Mouse (Mus musculus) small intestine, adult 2 months (tissue): ENCODE results near the gene Unc5a. TPM values are rescaled to one million over a fixed set of nuclear protein-coding genes. Genes with fewer than 3 reads are reported as not detected.
A peak's percentile ranks its signal among the peaks of the same experiment; 100 is the strongest.

Experiments
- H3K27ac ChIP-seq: fragments of 200-500 bp; 2 replicates; pipeline ENCODE4 v1.5.1; 2012; ENCODE audit warnings: low read depth, low read length, control low read depth, inconsistent platforms; ENCODE audit not compliant: insufficient read depth
- H3K27me3 ChIP-seq: fragments of 200-500 bp; 2 replicates; pipeline ENCODE4 v1.6.1; 2012; ENCODE audit warnings: mild to moderate bottlenecking, moderate library complexity, low read length, inconsistent platforms; ENCODE audit not compliant: control insufficient read depth, insufficient read depth
- H3K36me3 ChIP-seq: fragments of 200-500 bp; 2 replicates; pipeline ENCODE4 v1.6.1; 2012; ENCODE audit warnings: mild to moderate bottlenecking, low read length, control low read depth, inconsistent platforms; ENCODE audit not compliant: control insufficient read depth, insufficient read depth
- H3K4me1 ChIP-seq: fragments of 200-500 bp; 2 replicates; pipeline ENCODE4 v1.6.1; 2012; ENCODE audit warnings: low read length, inconsistent platforms, mixed read lengths; ENCODE audit not compliant: control insufficient read depth, insufficient read depth, insufficient read length
- H3K4me3 ChIP-seq: fragments of 200-500 bp; 2 replicates; pipeline ENCODE4 v1.5.1; 2012; ENCODE audit warnings: low read depth, mild to moderate bottlenecking, control low read depth, inconsistent platforms, low read length, moderate library complexity
- CTCF ChIP-seq: fragments of 200-500 bp; IDR thresholded peaks from 2 replicates; pipeline ENCODE4 v1.5.1; 2012; ENCODE audit warnings: low read depth, mild to moderate bottlenecking, control low read depth, inconsistent platforms, low read length, moderate library complexity, mixed read lengths; ENCODE audit not compliant: insufficient replicate concordance, insufficient read length; ENCODE audit errors: extremely low read depth
- POLR2A ChIP-seq: fragments of 200-500 bp; IDR thresholded peaks from 2 replicates; pipeline ENCODE4 v1.6.1; 2012; ENCODE audit warnings: low read depth, mild to moderate bottlenecking, control low read depth, inconsistent platforms, low read length, moderate library complexity
- WGBS: fragments of 180-500 bp; shearing (Covaris S2); methylation state at CpG from one replicate; pipeline ENCODE4 v1.1.7; 2018; 5-methylcytosine and 5-hydroxymethylcytosine counted together
- polyA plus RNA-seq: library from polyadenylated mRNA; depleted of rRNA; stranded (reverse); fragments of >200 nt; gene quantifications from 2 replicates; pipeline ENCODE4 v1.2.3, GENCODE M21; 2012

The Unc5a gene
- polyA plus RNA-seq, 1 experiment = 4.4 TPM

DNA sequence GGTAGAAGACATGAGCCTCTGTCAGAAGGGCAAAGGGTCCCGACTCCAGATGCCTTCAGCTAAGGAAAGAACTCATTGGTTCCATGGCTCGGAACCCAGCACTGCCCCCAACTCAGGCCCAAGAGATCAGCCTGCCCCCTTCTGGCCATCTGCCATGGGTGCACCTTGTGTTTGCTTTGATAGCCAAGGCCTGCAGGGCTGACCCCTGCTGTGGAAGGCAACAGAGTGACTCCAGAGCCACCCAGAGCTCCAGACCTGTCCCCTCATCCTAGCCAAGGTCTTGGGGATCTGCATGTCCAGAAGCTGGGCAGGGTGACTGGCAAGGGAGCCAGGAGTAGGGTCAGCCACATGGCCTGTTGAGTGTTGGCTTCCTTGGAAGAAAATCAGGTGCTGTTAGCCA, 34.4 kb downstream of the Unc5a start:
- Histone ChIP-seq H3K27me3 (no peaks in the 10 kb centered on the region), H3K4me3 (no peak overlapping the region), H3K36me3 (no peaks in the 10 kb centered on the region), H3K27ac (no peak overlapping the region), H3K4me1 (no peaks in the 10 kb centered on the region)
- WGBS = 65% methylated on average over 2 of the region's 2 CpGs
- TF ChIP-seq CTCF (peak; percentile 24; the same call in 1 of the 2 replicates), POLR2A (no peak)

- TF ChIP-seq POLR2A = no peak
- TF ChIP-seq CTCF = no peak
- Histone ChIP-seq H3K36me3 (no peaks in the 10 kb centered on the region), H3K4me1 (no peaks in the 10 kb centered on the region), H3K4me3 (no peak overlapping the region), H3K27me3 (no peaks in the 10 kb centered on the region), H3K27ac (no peak overlapping the region)
- WGBS = 85% methylated on average over 9 of the region's 9 CpGs
Observed at GRCm38 (mm10) chr13:54987405-54987804, 38.2 kb downstream of the Unc5a start.

DNA sequence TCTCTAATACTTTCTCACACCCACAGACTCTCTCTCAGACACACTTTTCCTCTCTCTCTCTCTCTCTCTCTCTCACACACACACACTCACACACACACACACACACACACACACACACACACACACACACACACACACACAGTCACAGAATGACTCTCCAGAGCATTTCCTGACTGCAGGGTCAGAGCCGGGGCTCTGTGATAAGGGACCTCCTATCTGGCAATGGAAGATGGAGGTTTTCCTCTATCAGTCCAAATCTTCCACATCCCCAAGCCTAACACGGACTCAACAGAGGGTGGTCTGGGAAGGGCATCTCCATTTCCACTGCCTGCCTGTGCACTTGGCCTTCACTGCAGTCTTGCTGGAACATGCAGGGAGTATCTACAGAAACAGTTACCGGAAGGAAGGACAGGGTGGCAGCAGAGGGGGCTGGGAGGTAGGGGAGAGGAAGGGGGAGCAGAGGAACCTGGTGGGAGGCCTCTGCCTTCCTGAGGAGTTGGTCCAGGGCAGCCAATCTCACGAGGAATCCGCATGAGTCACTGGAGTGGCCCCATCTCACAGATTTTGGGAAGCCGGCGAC, 39.1 kb downstream of the Unc5a start:
- Histone ChIP-seq H3K27me3 (no peaks in the 10 kb centered on the region), H3K4me3 (no peak overlapping the region), H3K36me3 (no peaks in the 10 kb centered on the region), H3K4me1 (no peaks in the 10 kb centered on the region), H3K27ac (no peak overlapping the region)
- TF ChIP-seq POLR2A = no peak
- no peak for TF ChIP-seq CTCF
- WGBS = 46% methylated on average over 7 of the region's 7 CpGs

GRCm38 (mm10) chr13:54992215-54992614, 43.0 kb downstream of the Unc5a start:
- no peaks in the 10 kb centered on the region for H3K36me3 ChIP-seq
- H3K27me3 ChIP-seq = no peaks in the 10 kb centered on the region
- H3K4me3 ChIP-seq = no peak overlapping the region
- no peak for TF ChIP-seq POLR2A
- no peak for TF ChIP-seq CTCF
- H3K4me1 ChIP-seq = no peaks in the 10 kb centered on the region
- H3K27ac ChIP-seq = no peak overlapping the region
- WGBS = 84% methylated on average over 7 of the region's 7 CpGs

DNA sequence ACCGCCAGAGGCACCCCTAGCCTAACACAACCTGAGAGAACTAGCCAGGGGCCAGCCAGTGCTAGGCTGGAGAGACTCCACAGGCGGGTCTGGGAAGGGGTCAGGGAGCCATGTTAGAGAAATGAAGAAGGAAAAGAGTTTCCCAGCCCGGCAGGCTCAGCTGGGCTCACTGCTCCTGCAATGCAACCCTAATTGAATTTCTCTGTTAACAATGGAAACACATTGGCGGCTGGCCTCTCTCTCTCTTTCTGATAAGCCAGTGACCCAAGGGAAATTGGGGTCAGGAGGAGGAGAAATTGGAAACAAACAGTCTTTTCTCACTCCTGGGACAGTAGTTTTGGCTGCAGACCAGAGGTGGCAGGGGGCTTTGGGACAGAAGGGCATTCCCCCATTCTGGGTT, 45.4 kb downstream of the Unc5a start:
- no peak for TF ChIP-seq CTCF
- no peak for TF ChIP-seq POLR2A
- 36% methylated on average over 4 of the region's 4 CpGs for WGBS
- no peaks in the 10 kb centered on the region for H3K27me3 ChIP-seq
- no peaks in the 10 kb centered on the region for H3K4me1 ChIP-seq
- H3K4me3 ChIP-seq = no peak overlapping the region
- H3K36me3 ChIP-seq = no peaks in the 10 kb centered on the region
- no peak overlapping the region for H3K27ac ChIP-seq

DNA sequence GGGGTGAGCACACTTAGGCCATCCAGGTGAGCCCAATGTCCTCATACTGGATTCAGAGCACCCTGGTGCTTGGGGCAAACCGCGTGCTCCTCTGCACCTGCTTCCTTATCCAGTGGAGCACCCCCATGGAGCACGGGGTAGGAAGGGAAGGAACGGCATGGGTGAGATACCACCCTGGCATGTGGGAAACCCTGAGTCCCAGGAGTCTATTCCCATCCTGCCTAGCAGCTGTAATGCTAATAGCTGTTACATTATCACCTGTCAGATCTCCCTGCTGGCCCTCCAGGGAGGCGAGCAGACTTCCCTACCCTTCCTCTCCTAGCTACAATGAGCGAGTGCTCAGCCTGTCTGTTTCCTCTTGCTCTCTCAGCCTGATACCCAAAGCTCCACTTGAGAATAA, 46.0 kb downstream of the Unc5a start:
- no peaks in the 10 kb centered on the region for H3K36me3 ChIP-seq
- no peak overlapping the region for H3K27ac ChIP-seq
- H3K4me3 ChIP-seq = no peak overlapping the region
- no peaks in the 10 kb centered on the region for H3K27me3 ChIP-seq
- no peak for TF ChIP-seq POLR2A
- no peak for TF ChIP-seq CTCF
- H3K4me1 ChIP-seq = no peaks in the 10 kb centered on the region
- 49% methylated on average over 6 of the region's 6 CpGs for WGBS

DNA sequence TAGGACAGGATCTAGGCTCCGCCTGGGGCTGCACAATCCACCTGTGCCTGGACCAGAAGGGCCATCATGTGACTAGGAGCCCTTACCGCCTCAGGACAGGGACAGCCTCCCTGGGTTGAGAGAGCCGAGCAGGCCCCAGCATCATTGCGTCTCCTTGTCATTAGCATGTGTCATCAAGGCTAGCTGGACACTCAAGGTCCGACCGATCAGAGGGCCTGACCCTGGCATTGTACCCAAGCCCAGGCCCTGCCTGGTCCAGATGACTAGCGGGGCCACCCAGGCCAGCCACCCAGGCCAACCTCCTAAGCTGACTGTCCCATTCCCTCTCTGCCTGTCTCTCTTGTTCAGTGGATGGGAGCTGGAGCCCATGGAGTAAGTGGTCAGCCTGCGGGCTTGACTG, 48.4 kb downstream of the Unc5a start:
- H3K36me3 ChIP-seq = no peaks in the 10 kb centered on the region
- WGBS = 89% methylated on average over 8 of the region's 8 CpGs
- H3K4me1 ChIP-seq = no peaks in the 10 kb centered on the region
- no peaks in the 10 kb centered on the region for H3K27me3 ChIP-seq
- no peak overlapping the region for H3K4me3 ChIP-seq
- H3K27ac ChIP-seq = no peak overlapping the region
- TF ChIP-seq POLR2A (no peak), CTCF (no peak)
